Mouse (Mus musculus) midbrain, embryonic 11.5 days (tissue): ENCODE results near the gene Slc43a1. TPM values are rescaled to one million over a fixed set of nuclear protein-coding genes. Genes with fewer than 3 reads are reported as not detected.
"Not testable (repeated sequence)": the region's sequence is repeated elsewhere in the genome, so short reads cannot be mapped to it uniquely, and the experiment has no call there.

Experiments
- ATAC-seq: fragments of 200-750 bp; cut with Nextera tagmentation; 2 replicates; pipeline ENCODE4 v1.8.0; 2017; ENCODE audit warnings: moderate TSS enrichment, moderate library complexity; ENCODE audit not compliant: low FRiP score
- DNase-seq: peaks from one replicate; pipeline ENCODE4 v3.0.0; 2015; ENCODE audit warnings: low spot score; ENCODE audit errors: missing footprints
- H3K27ac ChIP-seq: fragments of 300-500 bp; sonication (generic); 2 replicates; pipeline ENCODE4 v1.5.1; 2014; ENCODE audit warnings: low read depth, low read length
- H3K27me3 ChIP-seq: fragments of 300-500 bp; sonication (generic); 2 replicates; pipeline ENCODE4 v1.6.1; 2014; ENCODE audit warnings: mild to moderate bottlenecking, low read length, moderate library complexity, mixed read lengths; ENCODE audit not compliant: control insufficient read depth, insufficient read depth
- H3K36me3 ChIP-seq: fragments of 300-500 bp; sonication (generic); 2 replicates; pipeline ENCODE4 v1.6.1; 2014; ENCODE audit warnings: mild to moderate bottlenecking, low read length, moderate library complexity, mixed read lengths; ENCODE audit not compliant: control insufficient read depth, insufficient read depth
- H3K4me1 ChIP-seq: fragments of 300-500 bp; sonication (generic); 2 replicates; pipeline ENCODE4 v1.6.1; 2014; ENCODE audit warnings: low read length; ENCODE audit not compliant: control insufficient read depth, insufficient read depth
- H3K4me2 ChIP-seq: fragments of 300-500 bp; sonication (generic); 2 replicates; pipeline ENCODE4 v1.6.1; 2014; ENCODE audit warnings: mild to moderate bottlenecking, moderate library complexity
- H3K4me3 ChIP-seq: fragments of 300-500 bp; sonication (generic); 2 replicates; pipeline ENCODE4 v1.5.1; 2014; ENCODE audit warnings: low read depth, low read length
- H3K9ac ChIP-seq: fragments of 300-500 bp; sonication (generic); 2 replicates; pipeline ENCODE4 v1.6.1; 2014; ENCODE audit warnings: low read length
- H3K9me3 ChIP-seq: fragments of 300-500 bp; sonication (generic); 2 replicates; pipeline ENCODE4 v1.6.1; 2016; ENCODE audit warnings: low read length; ENCODE audit not compliant: control insufficient read depth
- WGBS: fragments of 180-500 bp; shearing (Covaris S2); extraction: QIAGEN DNeasy Blood & Tissue Kit; methylation state at CpG from one replicate; pipeline ENCODE4 v1.1.7; 2014; 5-methylcytosine and 5-hydroxymethylcytosine counted together
- polyA plus RNA-seq: library from polyadenylated mRNA; unstranded; fragments of >200 nt; fragmentation: Nextera tagmentation; extraction: Ambion mirVana; gene quantifications from 2 replicates; pipeline ENCODE4 v1.2.1, GENCODE M21; 2014

Slc43a1 gene
- polyA plus RNA-seq, 1 experiment from 2014 or later: 18.6 TPM

DNA sequence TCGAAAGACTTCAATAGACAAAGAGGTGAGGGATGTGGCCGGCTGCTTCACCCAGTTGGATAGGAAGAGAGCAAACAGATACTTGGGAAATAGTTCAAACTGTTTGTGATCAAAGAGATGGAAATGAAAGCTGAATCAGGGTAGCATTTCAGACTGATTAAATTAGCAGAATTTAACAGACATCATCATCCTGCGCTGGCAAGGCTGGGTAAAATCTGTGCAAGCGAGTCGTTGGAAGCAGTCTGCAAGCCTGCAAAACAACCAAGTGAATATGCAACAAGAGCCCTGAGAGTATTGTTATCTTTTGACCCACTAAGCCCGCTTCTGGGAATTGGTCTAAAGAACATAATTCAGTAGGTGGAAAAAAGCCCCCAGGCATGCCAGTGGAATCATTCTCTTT lies 54.7 kb downstream of the Slc43a1 start:
- Histone ChIP-seq H3K27ac (no peak overlapping the region), H3K4me2 (no peak overlapping the region), H3K4me3 (no peak overlapping the region), H3K9ac (no peak overlapping the region), H3K4me1 (peaks cover 5% of the 10 kb centered on the region), H3K9me3 (no peaks in the 10 kb centered on the region), H3K27me3 (peaks cover 14% of the 10 kb centered on the region), H3K36me3 (no peaks in the 10 kb centered on the region)
- no peak for ATAC-seq
- DNase-seq: peak; percentile 71
- WGBS: 46% methylated on average over 6 of the region's 6 CpGs

DNA sequence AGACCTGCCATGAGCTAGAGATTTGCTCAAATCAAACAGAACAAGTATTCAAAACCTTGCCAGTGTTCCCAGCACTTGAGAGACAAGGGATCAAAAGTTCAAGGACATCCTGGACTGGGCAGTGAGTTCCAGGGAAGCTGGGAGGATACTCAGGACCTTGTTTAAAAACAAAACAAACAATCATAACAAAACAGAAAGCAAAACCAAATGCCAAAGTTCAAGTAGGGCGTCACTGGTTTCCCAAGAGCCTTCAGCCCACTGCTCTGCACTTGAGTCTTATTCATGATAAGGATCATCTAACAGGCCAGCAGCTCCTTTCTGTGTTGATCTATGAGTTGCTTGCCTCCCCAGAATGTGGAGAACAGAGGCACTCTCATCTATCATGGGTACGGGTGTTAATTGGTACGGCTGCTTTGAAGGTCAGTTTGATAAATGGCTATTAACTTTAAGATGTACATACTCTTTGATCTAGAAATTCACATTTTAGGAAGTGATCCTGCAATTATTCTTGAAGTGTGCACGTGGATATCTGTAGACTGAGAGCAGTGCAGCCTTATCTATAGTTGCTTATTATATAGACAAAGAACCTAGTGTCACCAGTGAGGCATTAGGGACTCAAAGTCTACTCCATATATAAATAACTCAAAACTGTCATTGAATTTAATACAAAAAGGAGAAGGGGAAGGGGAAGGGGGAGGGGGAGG lies 57.0 kb downstream of the Slc43a1 start:
- DNase-seq (peak; percentile 81), ATAC-seq (no peak)
- Histone ChIP-seq H3K36me3 (no peaks in the 10 kb centered on the region), H3K27me3 (no peaks in the 10 kb centered on the region), H3K27ac (no peak overlapping the region), H3K9me3 (no peaks in the 10 kb centered on the region), H3K9ac (no peak overlapping the region), H3K4me1 (no peaks in the 10 kb centered on the region), H3K4me3 (no peak overlapping the region), H3K4me2 (no peak overlapping the region)
- 87% methylated on average over 4 of the region's 4 CpGs for WGBS

DNA sequence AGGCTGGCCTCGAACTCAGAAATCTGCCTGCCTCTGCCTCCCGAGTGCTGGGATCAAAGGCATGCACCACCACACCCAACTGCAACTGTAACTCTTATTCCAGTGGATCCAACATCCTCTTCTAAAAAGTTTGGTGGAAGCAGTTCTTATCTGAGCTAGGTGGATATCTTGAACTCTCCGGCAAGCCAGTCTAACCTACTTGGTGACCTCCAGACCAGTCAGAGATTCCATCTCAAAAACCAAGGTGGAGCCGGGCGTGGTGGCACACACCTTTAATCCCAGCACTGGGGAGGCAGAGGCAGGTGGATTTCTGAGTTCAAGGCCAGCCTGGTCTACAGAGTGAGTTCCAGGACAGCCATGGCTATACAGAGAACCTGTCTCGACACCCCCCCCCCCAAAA lies 58.0 kb downstream of the Slc43a1 start:
- 91% methylated on average over 6 of the region's 6 CpGs for WGBS
- not testable (repeated sequence) for ATAC-seq

DNA sequence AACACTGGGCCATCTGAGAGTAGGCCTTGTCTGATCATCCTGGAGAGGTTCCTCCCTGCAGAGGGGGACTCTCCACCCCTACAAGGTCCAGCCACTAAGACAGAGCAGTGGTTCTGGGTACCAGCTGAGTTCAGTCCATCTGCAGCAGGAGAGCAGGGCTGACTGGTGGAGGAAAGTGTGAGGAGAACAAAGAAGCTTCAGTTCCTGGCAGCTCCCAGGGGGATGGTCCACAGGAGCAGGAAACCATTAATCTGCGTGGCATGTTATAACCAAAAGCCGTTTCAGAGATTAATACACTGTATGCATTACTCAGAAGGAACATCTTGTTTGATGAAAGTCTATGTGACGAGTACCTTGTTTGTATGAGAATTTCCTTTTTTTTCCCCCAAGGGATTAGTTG lies 74.1 kb downstream of the Slc43a1 start:
- H3K27ac ChIP-seq: no peak overlapping the region
- H3K27me3 ChIP-seq: no peaks in the 10 kb centered on the region
- 86% methylated on average over 3 of the region's 3 CpGs for WGBS
- H3K9me3 ChIP-seq: no peaks in the 10 kb centered on the region
- H3K9ac ChIP-seq: no peak overlapping the region
- no peaks in the 10 kb centered on the region for H3K4me1 ChIP-seq
- ATAC-seq: no peak
- DNase-seq: no peak
- no peaks in the 10 kb centered on the region for H3K36me3 ChIP-seq
- H3K4me3 ChIP-seq: no peak overlapping the region
- H3K4me2 ChIP-seq: no peak overlapping the region

More for the DNA sequence above, 58.0 kb downstream of the Slc43a1 start:
- H3K27me3 ChIP-seq, H3K9me3 ChIP-seq, H3K36me3 ChIP-seq, H3K9ac ChIP-seq, H3K4me3 ChIP-seq, H3K27ac ChIP-seq, H3K4me1 ChIP-seq, H3K4me2 ChIP-seq: not testable (repeated sequence)
- DNase-seq: peak; percentile 21

Other genes with a start within 250 kb of the Slc43a1 start
- 36.8 and 38.3 TPM in 2 replicates for gene Ctnnd1, start 188.1 kb upstream of the Slc43a1 start, polyA plus RNA-seq
- gene Btbd18, start 179.8 kb upstream of the Slc43a1 start, polyA plus RNA-seq: 0.19 and 0.41 TPM in 2 replicates
- 450 and 473 TPM in 2 replicates for gene Selenoh, start 168.1 kb upstream of the Slc43a1 start, polyA plus RNA-seq
- not detected in 2 replicates for gene Gm28635, start 160.8 kb upstream of the Slc43a1 start, polyA plus RNA-seq
- 70.7 and 73.2 TPM in 2 replicates for gene Med19, start 160.4 kb upstream of the Slc43a1 start, polyA plus RNA-seq
- 193 and 195 TPM in 2 replicates for gene Tmx2, start 159.7 kb upstream of the Slc43a1 start, polyA plus RNA-seq
- gene Zdhhc5, start 123.7 kb upstream of the Slc43a1 start, polyA plus RNA-seq: 22.4 and 23.9 TPM in 2 replicates
- gene Clp1, start 111.5 kb upstream of the Slc43a1 start, polyA plus RNA-seq: 54.4 and 57.0 TPM in 2 replicates
- gene Ypel4, start 104.8 kb upstream of the Slc43a1 start, polyA plus RNA-seq: 13.6 and 14.2 TPM in 2 replicates
- 4.5 and 6.5 TPM in 2 replicates for gene Gm19426, start 95.2 kb upstream of the Slc43a1 start, polyA plus RNA-seq
- gene Serping1, start 63.4 kb upstream of the Slc43a1 start, polyA plus RNA-seq: 37.0 and 39.2 TPM in 2 replicates
- gene Ube2l6, start 40.0 kb upstream of the Slc43a1 start, polyA plus RNA-seq: 39.4 and 39.5 TPM in 2 replicates
- 0.15 TPM in 1 of 2 replicates, not detected in the other for gene Smtnl1, start 16.2 kb upstream of the Slc43a1 start, polyA plus RNA-seq
- 38.1 and 43.1 TPM in 2 replicates for gene Timm10, start 11.9 kb upstream of the Slc43a1 start, polyA plus RNA-seq
- 1.4 and 1.6 TPM in 2 replicates for gene Rtn4rl2, start 47.9 kb downstream of the Slc43a1 start, polyA plus RNA-seq
- gene Slc43a3, start 97.7 kb downstream of the Slc43a1 start, polyA plus RNA-seq: 17.6 and 19.0 TPM in 2 replicates
- gene Prg2, start 141.6 kb downstream of the Slc43a1 start, polyA plus RNA-seq: 0.22 and 0.52 TPM in 2 replicates
- not detected in 2 replicates for gene Prg3, start 149.4 kb downstream of the Slc43a1 start, polyA plus RNA-seq
- gene Ssrp1, start 198.4 kb downstream of the Slc43a1 start, polyA plus RNA-seq: 345 and 352 TPM in 2 replicates
- 2.8 and 3.0 TPM in 2 replicates for gene P2rx3, start 198.6 kb downstream of the Slc43a1 start, polyA plus RNA-seq
- 8.1 and 9.6 TPM in 2 replicates for gene Tnks1bp1, start 209.2 kb downstream of the Slc43a1 start, polyA plus RNA-seq